Mouse (Mus musculus) CH12.LX (cell line): Measurements from ENCODE around the gene Klrb1c. TPM values are rescaled to one million over a fixed set of nuclear protein-coding genes. Genes with fewer than 3 reads are reported as not detected.

ENCODE experiments used
- DNase-seq: peaks from one replicate; pipeline ENCODE4 v3.0.0-alpha.2; 2013; ENCODE audit errors: extremely low read depth
- H3K27ac ChIP-seq: 2 replicates; pipeline ENCODE4 v1.5.1; 2012; ENCODE audit warnings: low read depth, mild to moderate bottlenecking, control low read depth, moderate library complexity; ENCODE audit not compliant: insufficient read depth
- H3K27me3 ChIP-seq: replicated peaks from 2 replicates; pipeline ENCODE3; 2012; ENCODE audit warnings: inconsistent platforms
- H3K36me3 ChIP-seq, 2 experiments: replicated peaks in 1 of 2; 2 replicates each; pipeline versions ENCODE3 to v1.6.1; 2012; ENCODE audit warnings: inconsistent platforms in 1 of 2, low read length in 1 of 2, mild to moderate bottlenecking in 1 of 2, mixed read lengths in 1 of 2, moderate library complexity in 1 of 2; ENCODE audit not compliant: control insufficient read depth in 1 of 2, insufficient read depth in 1 of 2
- H3K4me1 ChIP-seq, 2 experiments: 2 replicates each; pipeline ENCODE4 v1.6.1; 2012; ENCODE audit warnings: inconsistent platforms in 1 of 2, moderate library complexity in 1 of 2; ENCODE audit not compliant: insufficient read depth in 2 of 2, control insufficient read depth in 1 of 2
- H3K4me2 ChIP-seq: 2 replicates; pipeline ENCODE4 v1.6.1; 2012; ENCODE audit warnings: low read depth, mild to moderate bottlenecking, control low read depth; ENCODE audit not compliant: poor library complexity, insufficient read depth, severe bottlenecking
- H3K4me3 ChIP-seq, 3 experiments: fragments of 150-350 bp in 1 of 3; sonication (generic) in 1 of 3; replicated peaks in 1 of 3; 2 replicates each; pipeline versions ENCODE3 to v1.5.1; 2011 to 2012; ENCODE audit warnings: low read depth in 2 of 3, low read length in 2 of 3, mild to moderate bottlenecking in 2 of 3, moderate library complexity in 2 of 3, control low read depth in 1 of 3, improper control_type of control experiment in 1 of 3, inconsistent platforms in 1 of 3, mixed read lengths in 1 of 3; ENCODE audit not compliant: poor library complexity in 1 of 3
- H3K79me2 ChIP-seq: replicated peaks from 2 replicates; pipeline ENCODE4 v1.6.1; 2012; ENCODE audit warnings: mild to moderate bottlenecking, moderate library complexity; ENCODE audit not compliant: control insufficient read depth, poor library complexity, insufficient read depth, severe bottlenecking; ENCODE audit errors: extremely low read depth
- H3K9ac ChIP-seq: 2 replicates; pipeline ENCODE4 v1.6.1; 2012; ENCODE audit warnings: low read depth, mild to moderate bottlenecking, control low read depth, moderate library complexity; ENCODE audit not compliant: insufficient read depth
- H3K9me3 ChIP-seq: replicated peaks from 2 replicates; pipeline ENCODE3; 2012; ENCODE audit warnings: low read length, inconsistent platforms, mixed read lengths
- BHLHE40 ChIP-seq: IDR thresholded peaks from 2 replicates; pipeline ENCODE4 v1.6.1; 2011; ENCODE audit warnings: mild to moderate bottlenecking, low read depth, low read length, improper control_type of control experiment
- CHD1 ChIP-seq: IDR thresholded peaks from 2 replicates; pipeline ENCODE4 v1.6.1; 2012; ENCODE audit warnings: low read depth, low read length, improper control_type of control experiment, inconsistent platforms
- CHD2 ChIP-seq: IDR thresholded peaks from 2 replicates; pipeline ENCODE4 v1.6.1; 2011; ENCODE audit warnings: low read length, improper control_type of control experiment
- ELF1 ChIP-seq: IDR thresholded peaks from 2 replicates; pipeline ENCODE4 v1.6.1; 2014; ENCODE audit warnings: low read depth, mild to moderate bottlenecking, inconsistent platforms, low read length, improper control_type of control experiment
- ETS1 ChIP-seq: conservative IDR thresholded peaks from 2 replicates; pipeline ENCODE4 v1.6.1; 2012; ENCODE audit warnings: low read depth, mild to moderate bottlenecking, inconsistent platforms, low read length, improper control_type of control experiment, moderate library complexity
- GABPA ChIP-seq: IDR thresholded peaks from 2 replicates; pipeline ENCODE4 v1.6.1; 2012; ENCODE audit warnings: low read depth, low read length, improper control_type of control experiment, inconsistent platforms; ENCODE audit not compliant: insufficient replicate concordance
- HCFC1 ChIP-seq: IDR thresholded peaks from 2 replicates; pipeline ENCODE4 v1.6.1; 2012; ENCODE audit warnings: low read depth, mild to moderate bottlenecking, inconsistent platforms, low read length, improper control_type of control experiment
- IRF4 ChIP-seq: IDR thresholded peaks from 2 replicates; pipeline ENCODE4 v1.6.1; 2014; ENCODE audit warnings: low read depth, mild to moderate bottlenecking, inconsistent platforms, low read length, improper control_type of control experiment
- JUND ChIP-seq: conservative IDR thresholded peaks from 2 replicates; pipeline ENCODE4 v1.6.1; 2011; ENCODE audit warnings: low read depth, low read length, improper control_type of control experiment
- KAT2A ChIP-seq: IDR thresholded peaks from 2 replicates; pipeline ENCODE4 v1.6.1; 2012; ENCODE audit warnings: low read length, improper control_type of control experiment, inconsistent platforms; ENCODE audit not compliant: insufficient replicate concordance
- MAFK ChIP-seq: IDR thresholded peaks from 2 replicates; pipeline ENCODE4 v1.6.1; 2011; ENCODE audit warnings: low read length, improper control_type of control experiment; ENCODE audit not compliant: insufficient replicate concordance
- MAX ChIP-seq: IDR thresholded peaks from 2 replicates; pipeline ENCODE4 v1.6.1; 2011; ENCODE audit warnings: low read length, improper control_type of control experiment
- MAZ ChIP-seq: IDR thresholded peaks from 2 replicates; pipeline ENCODE4 v1.6.1; 2012; ENCODE audit warnings: low read depth, mild to moderate bottlenecking, inconsistent platforms, low read length, improper control_type of control experiment, moderate library complexity
- MXI1 ChIP-seq: IDR thresholded peaks from 2 replicates; pipeline ENCODE4 v1.6.1; 2011; ENCODE audit warnings: mild to moderate bottlenecking, low read depth, low read length, improper control_type of control experiment
- NELFE ChIP-seq: IDR thresholded peaks from 2 replicates; pipeline ENCODE4 v1.6.1; 2011; ENCODE audit warnings: low read depth, low read length, improper control_type of control experiment
- NRF1 ChIP-seq: IDR thresholded peaks from 2 replicates; pipeline ENCODE4 v1.6.1; 2014; ENCODE audit warnings: low read depth, mild to moderate bottlenecking, inconsistent platforms, low read length, improper control_type of control experiment, moderate library complexity
- PAX5 ChIP-seq: IDR thresholded peaks from 2 replicates; pipeline ENCODE4 v1.6.1; 2012; ENCODE audit warnings: low read length, inconsistent platforms, mixed read lengths
- POLR2A ChIP-seq: IDR thresholded peaks from 2 replicates; pipeline ENCODE4 v1.6.1; 2011; ENCODE audit warnings: low read depth, mild to moderate bottlenecking, improper control_type of control experiment, low read length
- POLR2AphosphoS2 ChIP-seq: IDR thresholded peaks from 2 replicates; pipeline ENCODE4 v1.6.1; 2011; ENCODE audit warnings: low read depth, low read length, improper control_type of control experiment
- RCOR1 ChIP-seq: conservative IDR thresholded peaks from 2 replicates; pipeline ENCODE4 v1.6.1; 2012; ENCODE audit warnings: low read depth, mild to moderate bottlenecking, inconsistent platforms, low read length, improper control_type of control experiment
- SIN3A ChIP-seq: IDR thresholded peaks from 2 replicates; pipeline ENCODE4 v1.6.1; 2012; ENCODE audit warnings: low read length, improper control_type of control experiment, inconsistent platforms
- SMC3 ChIP-seq: IDR thresholded peaks from 2 replicates; pipeline ENCODE4 v1.6.1; 2011; ENCODE audit warnings: low read depth, low read length, improper control_type of control experiment
- TBP ChIP-seq: conservative IDR thresholded peaks from 2 replicates; pipeline ENCODE4 v1.6.1; 2011; ENCODE audit warnings: low read depth, low read length, improper control_type of control experiment
- TCF12 ChIP-seq: IDR thresholded peaks from 2 replicates; pipeline ENCODE4 v1.6.1; 2014; ENCODE audit warnings: low read depth, mild to moderate bottlenecking, inconsistent platforms, low read length, improper control_type of control experiment
- UBTF ChIP-seq: IDR thresholded peaks from 2 replicates; pipeline ENCODE4 v1.6.1; 2012; ENCODE audit warnings: low read depth, mild to moderate bottlenecking, inconsistent platforms, low read length, improper control_type of control experiment, moderate library complexity
- USF1 ChIP-seq: IDR thresholded peaks from 2 replicates; pipeline ENCODE4 v1.6.1; 2014; ENCODE audit warnings: low read depth, mild to moderate bottlenecking, inconsistent platforms, low read length, improper control_type of control experiment
- USF2 ChIP-seq: conservative IDR thresholded peaks from 2 replicates; pipeline ENCODE4 v1.6.1; 2011; ENCODE audit warnings: low read depth, low read length, improper control_type of control experiment
- ZKSCAN1 ChIP-seq: IDR thresholded peaks from 2 replicates; pipeline ENCODE4 v1.6.1; 2012; ENCODE audit warnings: low read depth, inconsistent platforms, low read length, improper control_type of control experiment, borderline replicate concordance
- ZNF384 ChIP-seq: IDR thresholded peaks from 2 replicates; pipeline ENCODE4 v1.6.1; 2012; ENCODE audit warnings: low read depth, low read length, improper control_type of control experiment, inconsistent platforms
- dilution Hi-C: fragments of 300-500 bp; cut with MboI; formaldehyde crosslinking; loops from 2 replicates; pipeline ENCODE4 v1.14.3; 2020; ENCODE audit warnings: low sequenced_read_pairs; ENCODE audit not compliant: extremely low pct_unique_long_range_greater_than_20kb, extremely low pct_ligation_motif_present
- in situ Hi-C: fragments of 300-500 bp; cut with MboI; formaldehyde crosslinking; loops from 3 replicates; pipeline ENCODE4 v1.14.3; 2019; ENCODE audit warnings: low sequenced_read_pairs, low pct_ligation_motif_present, low pct_unique_long_range_greater_than_20kb, mixed read lengths
- polyA plus RNA-seq: library from polyadenylated mRNA; unstranded; fragments of >175 nt; gene quantifications from 2 replicates; pipeline ENCODE4 v1.2.1, GENCODE M21; 2012; ENCODE audit warnings: low read depth; ENCODE audit not compliant: insufficient read length
- total RNA-seq, 2 experiments: library from RNA; depleted of rRNA; stranded (reverse); fragments of 300-350 nt in 1 of 2; fragments of >200 nt in 1 of 2; gene quantifications; 2 replicates each; pipeline ENCODE4 v1.2.3; 2012 to 2014

Gene Klrb1c
- total RNA-seq (2012; rRNA removed) (not detected in 2 replicates), total RNA-seq (2014; rRNA removed) (not detected in 2 replicates), polyA plus RNA-seq (not detected in 2 replicates)

DNA sequence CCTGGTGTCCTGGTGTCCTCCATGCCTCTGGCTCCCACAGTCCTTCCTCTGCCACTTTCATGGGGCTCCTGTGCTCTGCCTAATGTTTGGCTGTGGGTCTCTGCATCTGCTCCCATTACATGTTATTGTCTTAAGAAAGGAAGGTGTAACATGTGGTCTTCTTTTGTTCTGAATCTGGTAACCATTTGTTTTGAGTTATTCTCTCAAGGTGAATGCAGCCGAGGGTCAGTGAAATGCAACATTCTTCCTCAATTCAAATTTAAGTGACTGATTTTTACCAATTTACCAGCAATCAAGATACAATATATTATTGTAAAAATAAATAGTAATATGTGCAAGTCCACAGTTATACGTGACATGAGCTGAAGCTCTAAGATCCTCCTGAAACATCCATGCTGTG is at the start of gene Klrb1c:
Gene Klrb1c, minus strand, starts transcription at position 101 of the 400 bp plus-strand sequence.
- TF ChIP-seq UBTF (no peak), MXI1 (no peak), CHD1 (no peak), POLR2A (no peak), ELF1 (no peak), MAFK (no peak), POLR2AphosphoS2 (no peak), NELFE (no peak)
- no peaks in the 10 kb centered on the region for H3K27me3 ChIP-seq
- H3K79me2 ChIP-seq: no peaks in the 10 kb centered on the region
- in situ Hi-C loops (no loop called here), dilution Hi-C loops (no loop called here)
- no peaks in the 10 kb centered on the region for H3K36me3 ChIP-seq
- no peaks in the 10 kb centered on the region for H3K9me3 ChIP-seq
- H3K27ac ChIP-seq: no peak within 1 kb of the TSS
- H3K4me1 ChIP-seq: peaks cover 16 to 58% of the 10 kb centered on the region in 2 experiments
- no peak for DNase-seq
- H3K9ac ChIP-seq: no peak within 1 kb of the TSS
- H3K4me3 ChIP-seq: no peak within 1 kb of the TSS
- H3K4me2 ChIP-seq: no peak within 1 kb of the TSS

DNA sequence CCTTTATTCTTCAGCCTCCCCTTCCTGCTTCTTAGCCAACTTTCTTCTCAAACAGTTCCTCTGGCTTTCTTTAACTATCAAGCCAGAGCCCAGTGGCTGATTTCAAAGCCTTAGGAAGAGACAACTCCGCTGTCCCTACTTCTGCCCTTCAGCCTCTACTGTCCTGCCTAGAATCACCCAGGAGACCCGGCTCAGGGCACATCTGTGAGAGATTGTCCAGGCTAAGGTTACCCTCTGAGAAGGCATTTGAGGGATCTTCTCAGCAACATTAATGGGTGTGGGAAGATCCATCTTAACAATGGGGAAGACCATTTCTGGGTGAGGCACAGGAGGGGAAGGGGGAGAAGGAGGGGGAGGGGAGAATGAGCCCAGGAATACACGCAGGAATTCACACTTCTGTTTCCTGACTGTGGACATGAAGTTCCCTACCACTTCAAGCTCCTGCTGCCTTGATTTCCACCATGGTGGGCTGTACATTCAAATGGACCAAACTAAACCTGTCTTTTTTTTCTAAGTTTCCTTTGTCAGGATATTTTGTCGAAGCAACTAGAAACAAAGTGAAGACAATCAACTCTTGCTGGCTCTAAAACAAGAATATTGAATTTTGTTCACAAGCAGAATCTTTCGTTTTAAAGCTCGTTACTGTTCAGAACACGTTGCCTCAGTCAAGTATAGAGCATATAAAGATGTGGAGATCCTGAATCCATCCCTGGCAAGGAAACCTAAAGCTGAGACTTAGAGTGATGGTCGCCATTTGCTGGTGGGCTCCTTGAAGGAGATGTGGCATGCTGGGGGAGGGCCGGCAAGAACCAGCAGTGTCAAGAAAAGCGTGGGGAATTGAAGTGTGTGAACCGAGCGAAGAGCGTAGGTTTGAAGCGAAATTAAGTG is 48.7 kb upstream of the Klrb1c start:
- peak; percentile 29 for DNase-seq
- Histone ChIP-seq H3K9ac (peak overlapping the region; percentile 68), H3K36me3 (no peaks in the 10 kb centered on the region), H3K4me2 (peak overlapping the region; percentile 99), H3K4me3 (peak overlapping the region; percentile 59 to 91 (median 71)), H3K27me3 (no peaks in the 10 kb centered on the region), H3K9me3 (no peaks in the 10 kb centered on the region), H3K27ac (peak overlapping the region; percentile 41; the same call in 1 of the 2 replicates), H3K4me1 (peaks cover 4 to 46% of the 10 kb centered on the region in 2 experiments; a peak in 3 of 4 replicates), H3K79me2 (no peaks in the 10 kb centered on the region)
- dilution Hi-C loops (no loop called here), in situ Hi-C loops (loop anchor here (25.0 kb wide), 1 partner anchor 525 kb away; no protein-coding TSS in a partner anchor)
- TF ChIP-seq USF1: no peak
- TF ChIP-seq KAT2A: no peak
- TF ChIP-seq BHLHE40: no peak
- TF ChIP-seq ZNF384: no peak
- no peak for TF ChIP-seq HCFC1
- TF ChIP-seq MAX: no peak
- TF ChIP-seq UBTF: no peak; the same call in 1 of the 2 replicates
- TF ChIP-seq SIN3A: peak; percentile 79; the same call in 1 of the 2 replicates
- TF ChIP-seq SMC3: no peak
- TF ChIP-seq POLR2AphosphoS2: no peak
- TF ChIP-seq RCOR1: no peak
- TF ChIP-seq GABPA: no peak
- no peak for TF ChIP-seq ETS1
- TF ChIP-seq MAZ: no peak
- TF ChIP-seq JUND: no peak
- no peak for TF ChIP-seq TCF12
- no peak for TF ChIP-seq TBP
- no peak for TF ChIP-seq ZKSCAN1
- 0 out of 2 replicates have a peak, but pooled peaks have one; percentile 21 for TF ChIP-seq CHD1
- TF ChIP-seq USF2: no peak
- TF ChIP-seq ELF1: no peak
- no peak for TF ChIP-seq NELFE
- TF ChIP-seq CHD2: peak; percentile 50; the same call in 1 of the 2 replicates
- TF ChIP-seq MXI1: peak; percentile 16; the same call in 1 of the 2 replicates
- TF ChIP-seq PAX5: no peak
- no peak for TF ChIP-seq NRF1
- TF ChIP-seq IRF4: 0 out of 2 replicates have a peak, but pooled peaks have one; percentile 25
